Mouse (Mus musculus): ENCODE results near the gene Rreb1.
A peak's percentile ranks its signal among the peaks of the same experiment; 100 is the strongest.

Gene Rreb1

GRCm38 (mm10) chr13:37854031-37854431 lies 75.8 kb downstream of the Rreb1 start:
- peak; percentile 46 for DNase-seq (ENCODE audit: low spot score)

- DNase-seq (ENCODE audit: low spot score), result peak; percentile 49
Measured at GRCm38 (mm10) chr13:37854455-37855220, 76.4 kb downstream of the Rreb1 start.

- no peak for DNase-seq (ENCODE audit: low spot score)
Measured at GRCm38 (mm10) chr13:37855221-37855757, 77.1 kb downstream of the Rreb1 start.

GRCm38 (mm10) chr13:37855765-37856164 lies 77.6 kb downstream of the Rreb1 start:
- DNase-seq (ENCODE audit: low spot score), result no peak

GRCm38 (mm10) chr13:37856537-37856936 lies 78.3 kb downstream of the Rreb1 start:
- no peak for DNase-seq (ENCODE audit: low spot score)

GRCm38 (mm10) chr13:37857284-37858065 lies 79.3 kb downstream of the Rreb1 start:
- DNase-seq (ENCODE audit: low spot score), result peak; percentile 57

GRCm38 (mm10) chr13:37858066-37858501 lies 79.9 kb downstream of the Rreb1 start:
- DNase-seq (ENCODE audit: low spot score), result no peak

GRCm38 (mm10) chr13:37858508-37858907 lies 80.3 kb downstream of the Rreb1 start:
- no peak for DNase-seq (ENCODE audit: low spot score)

- DNase-seq (ENCODE audit: low spot score), result no peak
Measured at GRCm38 (mm10) chr13:37859782-37860181, 81.6 kb downstream of the Rreb1 start.

- DNase-seq (ENCODE audit: low spot score), result no peak
Measured at GRCm38 (mm10) chr13:37860204-37860603, 82.0 kb downstream of the Rreb1 start.

GRCm38 (mm10) chr13:37860789-37861188 lies 82.6 kb downstream of the Rreb1 start:
- DNase-seq (ENCODE audit: low spot score), result no peak

- DNase-seq (ENCODE audit: low spot score), result no peak
Measured at GRCm38 (mm10) chr13:37862492-37862891, 84.3 kb downstream of the Rreb1 start.

- no peak for DNase-seq (ENCODE audit: low spot score)
Measured at GRCm38 (mm10) chr13:37863643-37864042, 85.4 kb downstream of the Rreb1 start.

- no peak for DNase-seq (ENCODE audit: low spot score)
Measured at GRCm38 (mm10) chr13:37864697-37865096, 86.5 kb downstream of the Rreb1 start.

GRCm38 (mm10) chr13:37866296-37866695 lies 88.1 kb downstream of the Rreb1 start:
- DNase-seq (ENCODE audit: low spot score), result no peak

- DNase-seq (ENCODE audit: low spot score), result no peak
Measured at GRCm38 (mm10) chr13:37866846-37867245, 88.6 kb downstream of the Rreb1 start.

- no peak for DNase-seq (ENCODE audit: low spot score)
Measured at GRCm38 (mm10) chr13:37870118-37870908, 92.1 kb downstream of the Rreb1 start.

GRCm38 (mm10) chr13:37872142-37872835 lies 94.1 kb downstream of the Rreb1 start:
- DNase-seq (ENCODE audit: low spot score), result no peak

GRCm38 (mm10) chr13:37873125-37873891 lies 95.1 kb downstream of the Rreb1 start:
- no peak for DNase-seq (ENCODE audit: low spot score)

GRCm38 (mm10) chr13:37875919-37876318 lies 97.7 kb downstream of the Rreb1 start:
- no peak for DNase-seq (ENCODE audit: low spot score)

GRCm38 (mm10) chr13:37876366-37876765 lies 98.2 kb downstream of the Rreb1 start:
- no peak for DNase-seq (ENCODE audit: low spot score)
